Mouse (Mus musculus) midbrain, postnatal 0 days (tissue): ENCODE results near the gene Olfr295. TPM values are rescaled to one million over a fixed set of nuclear protein-coding genes. Genes with fewer than 3 reads are reported as not detected.

ENCODE experiments used
- ATAC-seq: fragments of 200-750 bp; cut with Nextera tagmentation; 2 replicates; pipeline ENCODE4 v1.8.0; 2017; ENCODE audit warnings: moderate number of reproducible peaks, mild to moderate bottlenecking, moderate TSS enrichment, moderate library complexity; ENCODE audit not compliant: low FRiP score
- DNase-seq: peaks from one replicate; pipeline ENCODE4 v3.0.0-alpha.2; 2015; ENCODE audit warnings: low spot score
- H3K27ac ChIP-seq: fragments of 300-500 bp; sonication (generic); 2 replicates; pipeline ENCODE4 v1.5.1; 2014; ENCODE audit warnings: low read depth, mild to moderate bottlenecking, low read length, mixed read lengths
- H3K27me3 ChIP-seq: fragments of 300-500 bp; sonication (generic); 2 replicates; pipeline ENCODE4 v1.6.1; 2014; ENCODE audit warnings: low read length, control low read depth, mixed read lengths; ENCODE audit not compliant: insufficient read depth
- H3K36me3 ChIP-seq: fragments of 300-500 bp; sonication (generic); 2 replicates; pipeline ENCODE4 v1.6.1; 2014; ENCODE audit warnings: low read length, control low read depth, mixed read lengths; ENCODE audit not compliant: insufficient read depth
- H3K4me1 ChIP-seq: fragments of 300-500 bp; sonication (generic); 2 replicates; pipeline ENCODE4 v1.6.1; 2014; ENCODE audit warnings: mild to moderate bottlenecking, control low read depth, antibody characterized with exemption, low read length, mixed read lengths; ENCODE audit not compliant: insufficient read depth
- H3K4me2 ChIP-seq: fragments of 300-500 bp; sonication (generic); 2 replicates; pipeline ENCODE4 v1.6.1; 2014; ENCODE audit warnings: low read depth, mild to moderate bottlenecking, low read length, mixed read lengths; ENCODE audit not compliant: poor library complexity, severe bottlenecking
- H3K4me3 ChIP-seq: fragments of 300-500 bp; sonication (generic); 2 replicates; pipeline ENCODE4 v1.5.1; 2014; ENCODE audit warnings: low read depth, mild to moderate bottlenecking, low read length, moderate library complexity
- H3K9ac ChIP-seq: fragments of 300-500 bp; sonication (generic); replicated peaks from 2 replicates; pipeline ENCODE4 v1.6.1; 2014; ENCODE audit warnings: mild to moderate bottlenecking, low read length, moderate library complexity, mixed read lengths; ENCODE audit not compliant: poor library complexity, severe bottlenecking
- H3K9me3 ChIP-seq: fragments of 300-500 bp; sonication (generic); 2 replicates; pipeline ENCODE4 v1.6.1; 2016; ENCODE audit warnings: low read length, control low read depth
- CTCF ChIP-seq: IDR thresholded peaks from 2 replicates; pipeline ENCODE4 v1.5.1; 2016; ENCODE audit warnings: antibody characterized with exemption, mild to moderate bottlenecking
- WGBS: fragments of 180-500 bp; shearing (Covaris S2); extraction: QIAGEN DNeasy Blood & Tissue Kit; methylation state at CpG from one replicate; pipeline ENCODE4 v1.1.7; 2014; 5-methylcytosine and 5-hydroxymethylcytosine counted together
- polyA plus RNA-seq: library from polyadenylated mRNA; unstranded; fragments of >200 nt; fragmentation: Nextera tagmentation; extraction: Ambion mirVana; gene quantifications from 2 replicates; pipeline ENCODE4 v1.2.1, GENCODE M21; 2015
- total RNA-seq: library from RNA; depleted of rRNA; stranded (reverse); fragments of >200 nt; gene quantifications from 2 replicates; pipeline ENCODE4 v1.2.3, GENCODE M21; 2014; rRNA removed

Olfr295 gene
- not detected in 2 replicates for total RNA-seq
- not detected in 2 replicates for polyA plus RNA-seq

- Histone ChIP-seq H3K4me1 (no peaks in the 10 kb centered on the region), H3K27ac (no peak within 1 kb of the TSS), H3K4me3 (no peak within 1 kb of the TSS), H3K9ac (no peak within 1 kb of the TSS), H3K36me3 (no peaks in the 10 kb centered on the region), H3K9me3 (no peaks in the 10 kb centered on the region), H3K27me3 (no peaks in the 10 kb centered on the region), H3K4me2 (no peak within 1 kb of the TSS)
- DNase-seq (no peak), ATAC-seq (no peak)
- 88% methylated on average over 2 of the region's 2 CpGs for WGBS
- no peak for TF ChIP-seq CTCF
Observed at GRCm38 (mm10) chr7:86583562-86583961, at the start of gene Olfr295. Olfr295 (plus strand) TSS chr7:86583862.

DNA sequence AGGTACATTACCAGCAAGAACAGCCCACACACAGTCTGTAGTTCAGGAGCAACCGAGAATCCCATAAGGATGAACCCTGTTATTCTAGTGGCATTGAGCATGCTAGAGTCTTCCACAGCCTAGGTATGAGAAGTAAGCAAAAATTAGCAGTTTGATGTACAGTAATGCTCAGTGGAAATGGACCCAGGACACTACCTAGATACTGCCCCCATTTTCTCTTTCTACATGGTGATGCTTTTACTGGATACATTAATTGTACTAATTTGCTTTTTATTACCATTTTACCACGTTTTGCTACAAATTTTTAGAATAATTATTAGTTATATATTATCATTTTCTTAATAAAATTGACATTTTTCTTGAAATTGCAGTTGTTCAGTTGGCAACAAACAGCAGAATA is 32.9 kb downstream of the Olfr295 start, which contains the start of gene Olfr294:
Gene Olfr294, minus strand, starts transcription at position 101 of the 400 bp plus-strand sequence.
- H3K27me3 ChIP-seq, result no peaks in the 10 kb centered on the region
- no peaks in the 10 kb centered on the region for H3K9me3 ChIP-seq
- no peaks in the 10 kb centered on the region for H3K4me1 ChIP-seq
- H3K9ac ChIP-seq, result no peak within 1 kb of the TSS
- no peak within 1 kb of the TSS for H3K27ac ChIP-seq
- no peak within 1 kb of the TSS for H3K4me2 ChIP-seq
- ATAC-seq, result no peak
- DNase-seq, result no peak
- H3K36me3 ChIP-seq, result no peaks in the 10 kb centered on the region
- 58% methylated on average over 2 of the region's 2 CpGs for WGBS
- TF ChIP-seq CTCF, result no peak
- H3K4me3 ChIP-seq, result no peak within 1 kb of the TSS

Other genes starting within 250 kb of the Olfr295 start
- not detected in 2 replicates for gene Olfr307, start 246.3 kb upstream of the Olfr295 start, total RNA-seq
- gene Olfr307, start 246.3 kb upstream of the Olfr295 start, polyA plus RNA-seq, result not detected in 2 replicates
- not detected in 2 replicates for gene Olfr305, start 216.9 kb upstream of the Olfr295 start, total RNA-seq
- gene Olfr305, start 216.9 kb upstream of the Olfr295 start, polyA plus RNA-seq, result not detected in 2 replicates
- not detected in 2 replicates for gene Olfr304, start 197.2 kb upstream of the Olfr295 start, total RNA-seq
- gene Olfr304, start 197.2 kb upstream of the Olfr295 start, polyA plus RNA-seq, result not detected in 2 replicates
- gene Olfr303, start 186.1 kb upstream of the Olfr295 start, total RNA-seq, result not detected in 2 replicates
- not detected in 2 replicates for gene Olfr303, start 186.1 kb upstream of the Olfr295 start, polyA plus RNA-seq
- not detected in 2 replicates for gene Olfr301, start 180.0 kb upstream of the Olfr295 start, total RNA-seq
- not detected in 2 replicates for gene Olfr301, start 180.0 kb upstream of the Olfr295 start, polyA plus RNA-seq
- gene Olfr299, start 123.9 kb upstream of the Olfr295 start, total RNA-seq, result not detected in 2 replicates
- gene Olfr299, start 123.9 kb upstream of the Olfr295 start, polyA plus RNA-seq, result not detected in 2 replicates
- gene Olfr298, start 91.4 kb upstream of the Olfr295 start, total RNA-seq, result not detected in 2 replicates
- gene Olfr298, start 91.4 kb upstream of the Olfr295 start, polyA plus RNA-seq, result not detected in 2 replicates
- gene Olfr297, start 63.9 kb upstream of the Olfr295 start, total RNA-seq, result not detected in 2 replicates
- not detected in 2 replicates for gene Olfr297, start 63.9 kb upstream of the Olfr295 start, polyA plus RNA-seq
- not detected in 2 replicates for gene Olfr294, start 32.8 kb downstream of the Olfr295 start, total RNA-seq
- not detected in 2 replicates for gene Olfr294, start 32.8 kb downstream of the Olfr295 start, polyA plus RNA-seq
- not detected in 2 replicates for gene Olfr293, start 65.2 kb downstream of the Olfr295 start, total RNA-seq
- gene Olfr293, start 65.2 kb downstream of the Olfr295 start, polyA plus RNA-seq, result not detected in 2 replicates
- gene Olfr292, start 104.5 kb downstream of the Olfr295 start, total RNA-seq, result not detected in 2 replicates
- gene Olfr292, start 104.5 kb downstream of the Olfr295 start, polyA plus RNA-seq, result not detected in 2 replicates
- 2.0 and 2.8 TPM in 2 replicates for gene Folh1, start 192.1 kb downstream of the Olfr295 start, total RNA-seq
- 1.3 and 1.9 TPM in 2 replicates for gene Folh1, start 192.1 kb downstream of the Olfr295 start, polyA plus RNA-seq
- gene Vmn2r77, start 211.2 kb downstream of the Olfr295 start, total RNA-seq, result not detected in 2 replicates
- gene Vmn2r77, start 211.2 kb downstream of the Olfr295 start, polyA plus RNA-seq, result not detected in 2 replicates